Mouse (Mus musculus) bone marrow macrophage, adult 2 months (primary cell): ENCODE data around the gene Tll2.

Source experiments
- CTCF ChIP-seq: IDR thresholded peaks from 2 replicates; pipeline ENCODE4 v1.5.1; 2012; ENCODE audit warnings: low read depth, mild to moderate bottlenecking, low read length, moderate library complexity
- POLR2A ChIP-seq: IDR thresholded peaks from 2 replicates; pipeline ENCODE4 v1.6.1; 2012; ENCODE audit warnings: mild to moderate bottlenecking, low read depth, low read length, borderline replicate concordance

DNA sequence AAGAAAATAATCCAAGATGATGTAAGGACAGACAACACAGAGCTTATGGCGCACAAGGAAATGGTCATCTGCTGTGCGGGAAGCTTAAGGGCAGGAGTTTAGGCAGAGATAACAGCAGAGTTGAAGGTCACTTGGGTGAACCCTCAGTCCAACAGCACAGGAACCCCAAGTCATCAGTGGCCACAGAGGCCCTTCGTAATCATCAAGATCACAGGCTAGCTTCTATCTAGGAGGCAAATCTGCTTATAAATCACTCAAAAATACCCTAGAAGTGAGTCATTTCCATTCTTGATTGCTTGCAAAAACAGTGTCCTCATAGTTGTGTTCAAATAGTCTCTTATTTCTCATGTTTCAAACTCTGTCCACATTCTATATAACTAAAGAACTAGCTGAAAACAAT is 41.6 kb upstream of the Tll2 start:
- TF ChIP-seq CTCF = no peak
- TF ChIP-seq POLR2A = no peak
